Mouse (Mus musculus) embryo, embryonic 11.5 days (tissue): ENCODE measurements around the gene Homer2.

ENCODE experiments used
- DNase-seq: peaks from one replicate; pipeline ENCODE4 v3.0.0-alpha.2; 2012; ENCODE audit warnings: low read depth, low spot score

Gene Homer2

DNA sequence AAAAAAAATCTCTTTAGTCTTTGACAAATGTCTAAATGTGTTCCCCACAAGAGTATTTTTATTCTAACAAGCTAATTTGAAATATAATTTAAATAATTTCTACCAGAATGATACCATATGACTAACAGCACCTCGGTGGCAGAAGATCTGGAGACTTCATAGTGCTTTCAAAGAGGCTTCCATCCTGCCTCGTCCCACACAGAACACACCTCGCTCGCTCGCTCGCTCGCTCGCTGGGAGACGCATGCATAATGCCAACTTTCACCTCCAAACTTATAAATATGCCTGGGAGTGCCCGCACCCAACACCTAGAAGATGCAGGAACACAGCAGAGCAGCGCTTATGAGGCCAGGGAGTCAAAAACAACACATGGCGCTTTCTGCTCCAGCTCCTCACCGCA lies 9.0 kb downstream of the Homer2 start:
- DNase-seq, result no peak

DNA sequence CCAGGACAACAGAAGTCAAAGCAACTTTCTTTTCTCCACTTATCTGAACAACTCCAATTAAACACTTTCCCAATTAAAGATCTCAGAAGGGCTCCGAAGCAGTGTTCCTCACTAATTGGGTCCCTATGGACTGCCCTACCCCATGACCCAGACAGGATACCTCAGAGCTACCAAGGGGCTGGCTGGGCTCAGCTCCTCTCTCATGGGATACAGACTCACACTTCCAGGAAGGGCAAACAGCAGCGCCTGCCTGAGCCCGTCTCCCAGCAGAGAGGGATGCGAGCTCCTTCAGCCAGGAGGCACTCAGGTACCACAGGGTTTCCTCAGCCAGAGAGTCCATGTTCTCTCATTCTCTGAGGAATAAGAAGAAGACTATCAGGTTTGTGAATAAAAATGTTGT lies 9.4 kb downstream of the Homer2 start:
- DNase-seq, result no peak

DNA sequence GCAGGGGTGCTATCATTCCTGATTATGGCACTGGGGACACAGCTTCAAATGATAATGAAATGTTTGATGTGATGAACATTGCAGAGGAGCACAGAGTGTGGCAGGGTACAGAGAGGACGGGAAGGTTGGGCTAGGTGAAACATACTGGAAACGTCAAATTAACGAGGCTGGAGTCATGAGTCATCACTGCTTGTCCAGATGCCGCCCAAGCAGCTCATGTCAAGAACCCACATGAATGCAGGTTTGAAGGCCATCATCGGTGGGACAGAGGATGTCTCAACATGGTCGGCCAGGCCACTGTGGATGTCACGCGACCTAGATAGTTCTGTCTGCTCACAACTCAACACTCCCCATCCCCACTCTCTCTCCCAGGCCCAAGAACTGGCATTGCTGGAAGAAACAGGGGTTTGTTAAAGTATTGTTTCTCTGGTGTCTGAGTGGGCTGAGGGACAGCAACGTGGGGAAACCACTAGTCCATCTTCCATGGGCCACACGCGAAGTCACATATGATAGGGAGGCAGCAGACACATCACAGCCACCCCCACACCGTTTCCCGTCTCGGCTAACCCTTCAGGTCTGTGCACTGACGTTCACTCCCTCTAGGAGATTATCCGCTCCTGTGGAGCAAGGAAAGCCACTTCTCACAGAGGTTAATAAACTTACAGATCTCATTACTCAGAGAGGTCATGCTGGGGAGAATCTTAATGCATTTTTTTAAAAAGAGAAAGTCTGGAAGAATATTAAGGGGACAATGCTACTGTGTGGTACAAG lies 11.4 kb downstream of the Homer2 start:
- DNase-seq, result no peak

DNA sequence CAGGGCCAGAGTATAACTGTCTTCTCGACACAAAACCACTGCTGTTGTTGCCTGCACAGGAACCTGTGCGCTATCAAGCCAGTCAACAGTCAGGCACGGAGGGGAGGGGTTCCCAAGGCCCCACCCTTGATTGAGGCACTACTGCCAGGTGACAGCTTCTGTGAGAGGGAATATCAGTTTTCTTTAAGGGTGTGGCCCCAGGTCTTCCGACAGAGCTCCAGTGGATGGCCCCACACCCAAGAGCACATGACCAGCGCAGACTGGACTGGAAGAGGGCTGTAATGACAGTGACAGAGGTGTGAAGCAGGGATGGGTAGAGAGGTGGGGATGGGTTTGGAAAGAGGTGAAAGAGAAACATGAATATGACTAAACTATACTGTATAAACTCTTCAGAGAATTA lies 16.3 kb downstream of the Homer2 start:
- DNase-seq, result no peak

DNA sequence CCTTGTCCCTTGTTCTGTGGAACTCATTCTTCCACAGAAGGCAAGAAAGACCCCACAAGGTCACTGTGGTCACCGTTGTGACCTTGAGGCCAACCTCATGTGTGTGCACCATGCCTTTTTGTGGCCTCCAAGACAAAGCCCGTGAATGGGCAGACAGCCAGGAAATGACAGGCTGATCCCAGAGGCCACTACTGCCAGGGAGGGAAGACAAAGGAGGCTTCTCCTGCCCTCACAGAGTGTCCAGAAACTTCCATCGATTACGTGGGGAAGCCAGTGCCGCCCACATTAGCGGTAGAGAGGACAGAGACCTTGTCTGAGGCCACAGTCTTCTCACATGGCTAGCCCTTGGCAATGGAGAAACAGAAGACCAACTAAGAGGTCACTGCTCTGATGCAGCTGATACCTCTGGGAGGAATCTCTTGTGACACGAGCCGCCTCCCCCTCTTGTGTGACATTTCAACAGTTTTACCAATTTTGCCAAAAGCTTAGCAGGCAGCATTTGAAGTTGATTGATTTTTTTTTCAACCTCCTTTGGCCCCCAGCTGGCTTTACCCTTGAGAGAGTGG lies 18.1 kb downstream of the Homer2 start:
- no peak for DNase-seq

DNA sequence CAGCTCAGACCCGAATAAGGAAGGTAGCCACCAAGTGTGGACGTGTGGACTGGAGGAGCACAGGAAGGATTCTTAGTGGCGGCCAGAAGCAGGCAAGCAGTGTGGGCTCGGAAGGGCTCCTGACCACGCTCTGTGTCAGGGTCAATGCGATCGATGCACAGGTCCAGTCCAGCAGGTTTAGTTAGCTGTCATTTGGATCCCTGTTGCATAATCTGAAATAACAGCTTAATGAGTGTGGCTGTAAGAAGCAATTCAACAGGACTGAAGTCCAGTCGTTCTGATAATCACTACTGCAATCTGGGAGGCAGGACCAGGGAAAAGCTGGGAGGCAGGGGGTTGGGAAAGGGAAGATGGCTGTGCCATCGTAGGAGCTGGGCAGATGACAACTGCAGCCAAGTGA lies 18.9 kb downstream of the Homer2 start:
- DNase-seq, result no peak

DNA sequence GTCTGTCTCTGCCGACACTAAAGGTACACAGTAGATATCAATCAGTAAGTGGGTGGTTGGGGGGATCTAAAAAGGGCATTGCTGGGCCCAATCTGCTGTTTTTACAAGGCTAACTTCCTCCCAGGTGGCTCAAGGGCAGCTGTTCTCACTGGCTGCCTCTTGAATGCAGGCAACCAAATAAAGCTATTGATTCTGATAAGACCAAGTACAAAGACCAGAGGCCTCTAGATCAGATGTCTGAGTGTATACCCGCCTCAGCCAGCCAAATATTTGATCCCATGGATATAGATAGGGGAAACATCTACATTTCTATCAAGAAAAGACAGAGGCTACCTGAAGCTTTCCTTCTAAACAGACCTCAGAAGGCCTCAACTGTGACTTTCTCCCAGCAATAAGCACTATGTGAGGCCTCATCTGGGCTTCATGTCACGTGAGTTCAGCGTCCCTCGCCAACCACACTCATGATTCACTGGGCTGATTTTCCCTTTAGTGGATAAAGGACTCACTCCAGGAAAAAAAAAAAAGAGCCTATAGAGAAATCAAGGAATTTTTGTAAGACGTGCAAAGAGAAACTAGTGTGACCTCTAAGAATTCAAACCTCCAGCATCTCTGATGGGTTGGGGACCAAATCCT lies 19.5 kb downstream of the Homer2 start:
- DNase-seq, result no peak

DNA sequence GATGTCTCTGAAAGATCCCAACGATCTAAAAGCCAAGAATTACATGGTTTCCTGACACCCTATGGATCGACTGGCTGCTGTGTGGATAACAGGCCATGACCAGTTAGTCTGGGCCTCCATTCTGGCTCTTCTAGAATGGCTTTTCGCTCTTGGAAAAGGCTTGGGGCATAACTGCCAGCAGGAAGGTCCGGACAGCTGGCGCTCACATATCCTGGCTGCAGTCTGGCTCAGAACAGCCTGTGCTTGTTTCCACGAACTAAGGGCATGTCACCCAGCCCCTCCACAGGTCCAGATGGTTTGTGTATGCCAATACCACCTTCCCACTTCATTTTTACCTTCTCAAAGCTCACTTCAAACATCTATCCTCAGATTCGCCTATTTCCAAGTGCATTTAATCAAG lies 22.0 kb downstream of the Homer2 start:
- DNase-seq, result no peak

DNA sequence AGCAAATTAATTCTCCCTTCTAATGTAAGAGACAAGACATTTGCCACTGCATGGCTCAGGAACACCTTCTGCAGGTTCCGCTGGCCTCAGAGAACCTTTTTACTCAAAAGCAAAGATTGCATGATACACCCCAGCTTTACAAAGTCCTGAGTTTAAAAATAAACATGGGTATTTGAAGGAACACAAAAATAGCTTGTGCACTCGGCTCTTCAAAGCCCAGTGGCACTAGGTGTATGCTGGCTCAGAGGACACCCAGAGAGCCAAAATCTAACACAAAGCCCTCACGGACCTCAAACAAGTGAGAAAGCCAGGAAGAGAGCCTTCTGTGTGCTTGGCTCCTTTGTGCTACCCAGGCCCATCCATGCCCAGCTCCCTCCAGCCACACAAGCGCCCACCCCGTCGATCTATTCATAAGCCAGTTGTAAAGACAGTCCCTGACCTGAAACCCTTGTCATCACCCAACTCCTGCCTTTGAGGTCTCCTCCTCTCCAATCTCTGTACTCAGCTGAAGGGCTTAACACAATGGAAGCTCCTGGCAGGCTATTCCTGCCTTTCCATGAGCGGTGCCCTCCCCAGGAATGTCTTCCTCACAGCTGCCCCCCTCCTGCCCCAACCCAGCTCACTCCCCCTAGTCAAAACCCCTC lies 23.4 kb downstream of the Homer2 start:
- DNase-seq, result no peak

DNA sequence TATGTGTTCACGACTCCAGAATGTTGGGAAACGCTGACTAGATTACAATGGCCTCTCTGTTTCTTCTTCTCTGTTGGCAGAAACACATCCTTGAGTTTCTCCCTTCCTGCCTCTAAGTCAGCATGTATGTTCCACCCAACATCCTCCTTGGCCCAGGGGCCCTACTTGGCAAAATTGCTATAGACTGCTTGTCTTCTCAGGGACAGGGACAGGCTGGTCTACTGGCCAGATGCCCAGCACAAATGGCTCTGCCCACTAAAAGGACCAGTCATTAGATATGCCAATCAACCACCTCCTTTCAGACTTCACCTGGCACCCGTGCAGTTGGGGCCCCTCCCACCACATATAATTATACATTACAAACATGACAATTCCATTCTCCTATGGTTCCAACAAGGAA lies 25.9 kb downstream of the Homer2 start:
- DNase-seq, result no peak

DNA sequence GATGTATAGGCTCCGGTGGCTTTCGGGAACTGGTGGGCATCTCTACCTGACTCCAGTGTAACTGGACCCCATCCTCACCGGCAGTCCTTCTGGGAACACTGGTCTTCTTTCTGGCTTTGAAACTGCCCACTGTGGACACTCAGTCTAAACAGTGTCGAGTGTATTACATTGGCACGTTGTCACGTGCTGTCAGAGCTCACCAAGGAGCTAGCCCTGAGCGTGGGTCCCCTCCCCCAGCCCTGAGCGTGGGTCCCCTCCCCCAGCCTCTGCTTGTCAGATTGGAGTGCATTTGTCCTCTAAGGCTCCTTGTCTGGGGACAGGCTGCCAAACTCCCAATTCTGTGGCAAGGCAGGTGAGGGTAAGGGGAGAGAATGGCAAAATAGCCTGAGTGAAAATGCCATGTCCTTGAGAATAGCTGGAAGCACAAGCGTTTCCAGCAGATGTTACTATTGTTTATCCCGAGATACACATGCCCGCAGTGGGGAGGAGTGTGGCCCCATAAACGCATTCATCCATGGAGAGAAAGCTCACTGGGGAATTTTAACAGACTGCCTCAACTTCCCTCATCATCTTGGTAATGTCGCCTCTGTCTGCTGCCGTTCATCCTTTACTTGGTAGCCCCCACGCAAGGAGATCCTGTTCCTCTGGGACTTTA lies 33.8 kb downstream of the Homer2 start:
- DNase-seq, result no peak

DNA sequence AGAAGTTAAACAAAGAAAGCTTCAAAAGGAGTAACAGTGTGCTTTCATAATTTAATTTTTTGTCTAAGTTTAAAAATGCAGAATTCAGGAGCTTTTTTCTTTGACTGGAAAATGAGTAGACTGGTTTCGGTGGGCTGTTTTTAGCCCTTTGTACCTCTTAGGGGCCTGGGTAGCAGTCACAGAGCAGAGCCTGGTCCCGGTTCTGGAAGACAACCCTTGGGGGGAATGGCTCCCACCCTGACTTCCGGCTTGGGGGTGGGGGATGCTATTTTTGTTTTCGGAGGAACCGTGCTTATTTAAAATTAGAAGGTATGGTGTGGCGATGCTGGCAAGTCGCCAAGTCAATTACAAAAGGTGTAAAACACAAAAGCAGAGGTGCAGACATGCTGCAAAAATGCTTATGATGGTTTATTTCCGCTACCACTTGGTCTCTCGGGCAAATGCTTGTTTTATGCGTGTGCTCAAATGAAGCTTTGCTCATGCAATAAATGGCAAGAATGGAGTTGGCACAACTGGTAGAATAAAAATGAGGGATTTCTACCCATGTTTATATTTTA lies 34.5 kb downstream of the Homer2 start:
- DNase-seq, result no peak

DNA sequence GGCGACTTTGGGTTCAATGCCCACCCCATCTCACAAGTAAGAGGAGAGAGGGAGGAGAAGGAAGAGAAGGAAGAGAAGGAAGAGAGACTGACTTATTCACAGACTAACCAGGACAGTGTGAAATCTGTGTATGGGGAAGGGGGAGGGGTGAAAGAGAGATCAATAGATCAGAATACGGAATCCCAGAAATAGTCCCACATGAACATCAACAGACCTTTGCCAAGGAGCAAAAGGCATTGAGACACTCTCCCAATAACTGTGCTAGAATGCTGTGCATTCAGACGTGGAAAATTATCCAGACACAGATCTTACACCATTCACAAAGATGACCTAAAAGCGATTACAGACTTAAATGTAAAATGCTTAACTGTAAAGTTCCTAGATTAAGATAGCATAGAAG lies 40.2 kb downstream of the Homer2 start:
- no peak for DNase-seq

DNA sequence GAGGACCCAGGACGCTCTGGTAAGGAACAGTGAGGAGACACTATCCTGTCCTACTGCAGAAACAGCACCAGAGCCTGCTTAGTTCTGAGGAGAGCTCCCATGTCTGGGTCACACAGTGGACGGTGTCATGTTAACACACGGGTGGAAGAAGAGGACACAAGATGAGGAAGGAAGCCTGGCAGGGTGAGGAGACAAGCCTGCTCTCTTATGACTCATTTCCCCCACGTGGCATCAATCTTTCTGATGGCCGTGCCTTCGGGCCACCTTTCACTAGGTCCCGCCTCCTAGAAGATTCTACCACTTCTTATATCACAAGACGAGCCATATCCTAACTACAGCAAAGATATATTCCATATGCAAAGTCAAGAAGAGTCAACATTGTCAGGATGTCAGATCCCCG lies 40.7 kb downstream of the Homer2 start:
- DNase-seq, result no peak

DNA sequence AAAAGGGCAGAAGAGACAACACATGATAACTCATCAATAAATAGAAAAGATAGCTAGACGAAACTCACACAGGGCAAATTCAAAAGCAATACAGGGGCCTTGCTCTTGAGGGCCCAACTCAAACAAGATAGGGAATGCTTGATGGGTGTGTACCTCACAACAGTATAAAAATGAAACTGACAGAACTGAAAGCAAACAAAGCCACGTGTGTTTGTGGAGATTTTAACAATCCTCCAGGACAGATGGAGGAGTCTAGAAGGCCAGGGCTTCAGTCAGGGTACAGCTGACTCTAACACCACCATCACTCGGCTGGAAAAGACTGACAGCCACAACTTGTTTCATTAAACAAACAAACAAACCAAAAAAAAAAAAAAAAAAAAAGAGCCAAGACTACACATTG lies 44.3 kb downstream of the Homer2 start:
- DNase-seq, result no peak

DNA sequence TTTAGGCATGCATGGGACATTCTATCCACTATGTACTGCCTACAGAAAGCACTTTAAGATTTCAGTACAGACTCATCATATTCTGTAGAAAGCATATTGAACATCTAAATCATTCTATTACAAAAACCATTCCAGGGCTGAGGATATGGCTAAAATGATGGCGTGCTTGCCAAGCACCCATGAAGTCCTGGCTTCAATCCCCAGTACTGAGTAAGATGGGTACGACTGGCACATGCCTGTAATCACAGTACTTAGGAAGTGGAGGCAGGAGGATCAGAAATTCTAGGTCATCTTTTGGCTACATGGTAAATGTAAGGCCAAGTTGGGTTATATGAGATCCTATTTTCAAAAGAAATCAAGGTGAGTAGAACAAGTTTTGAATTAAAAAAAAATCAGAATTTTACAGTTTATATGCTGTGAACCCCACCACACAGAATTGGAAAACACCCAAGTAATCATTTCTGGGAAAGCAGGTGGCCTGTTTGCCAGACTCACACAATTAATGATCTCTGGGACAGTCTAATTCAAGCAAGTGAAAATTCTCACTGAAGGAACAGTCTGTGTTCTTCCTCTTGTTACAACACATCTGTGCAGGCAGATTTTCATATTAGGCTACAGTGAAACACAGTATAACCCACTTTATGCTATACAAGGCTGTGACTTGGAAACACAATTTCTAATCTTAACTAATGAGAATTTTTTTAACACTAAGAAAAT lies 49.5 kb downstream of the Homer2 start:
- DNase-seq, result no peak

DNA sequence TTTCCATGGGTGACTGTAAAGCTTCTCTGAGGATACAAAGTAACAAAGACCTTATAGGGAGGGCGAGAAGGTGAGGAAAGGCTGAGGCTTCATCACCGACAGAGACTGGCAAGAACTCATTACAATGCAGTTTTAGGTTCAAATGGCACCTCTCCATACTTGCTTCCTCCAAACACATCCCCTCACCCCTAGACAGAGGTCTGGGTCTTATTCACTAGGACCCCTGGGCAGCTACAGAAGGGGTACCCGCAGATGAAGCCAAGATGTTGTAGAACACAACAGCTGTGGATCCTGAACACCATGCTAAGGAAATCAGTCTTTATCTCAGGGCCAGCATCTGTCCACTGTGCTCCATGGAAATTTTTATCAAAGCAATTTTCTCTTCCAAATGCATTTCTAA lies 50.3 kb downstream of the Homer2 start:
- DNase-seq, result no peak

DNA sequence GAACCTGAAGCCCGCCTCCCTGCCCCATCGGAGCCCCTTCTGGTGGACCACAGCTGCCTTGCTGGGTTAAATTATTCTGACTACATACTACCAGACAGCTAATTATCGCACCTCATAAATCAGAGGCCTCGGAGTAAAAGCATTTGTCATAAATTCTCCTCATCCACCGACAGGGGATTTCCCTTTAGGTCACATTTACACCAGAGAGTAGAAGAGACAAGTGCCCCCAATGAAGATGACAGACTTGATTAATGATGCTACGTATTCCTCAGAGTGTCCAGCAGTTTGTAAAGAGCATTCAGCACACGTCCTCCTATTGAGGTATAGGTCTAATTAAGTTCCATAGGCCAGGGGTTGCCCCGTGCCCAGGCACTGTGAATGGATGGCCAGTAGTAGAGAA lies 50.7 kb downstream of the Homer2 start:
- peak; percentile 35 for DNase-seq

DNA sequence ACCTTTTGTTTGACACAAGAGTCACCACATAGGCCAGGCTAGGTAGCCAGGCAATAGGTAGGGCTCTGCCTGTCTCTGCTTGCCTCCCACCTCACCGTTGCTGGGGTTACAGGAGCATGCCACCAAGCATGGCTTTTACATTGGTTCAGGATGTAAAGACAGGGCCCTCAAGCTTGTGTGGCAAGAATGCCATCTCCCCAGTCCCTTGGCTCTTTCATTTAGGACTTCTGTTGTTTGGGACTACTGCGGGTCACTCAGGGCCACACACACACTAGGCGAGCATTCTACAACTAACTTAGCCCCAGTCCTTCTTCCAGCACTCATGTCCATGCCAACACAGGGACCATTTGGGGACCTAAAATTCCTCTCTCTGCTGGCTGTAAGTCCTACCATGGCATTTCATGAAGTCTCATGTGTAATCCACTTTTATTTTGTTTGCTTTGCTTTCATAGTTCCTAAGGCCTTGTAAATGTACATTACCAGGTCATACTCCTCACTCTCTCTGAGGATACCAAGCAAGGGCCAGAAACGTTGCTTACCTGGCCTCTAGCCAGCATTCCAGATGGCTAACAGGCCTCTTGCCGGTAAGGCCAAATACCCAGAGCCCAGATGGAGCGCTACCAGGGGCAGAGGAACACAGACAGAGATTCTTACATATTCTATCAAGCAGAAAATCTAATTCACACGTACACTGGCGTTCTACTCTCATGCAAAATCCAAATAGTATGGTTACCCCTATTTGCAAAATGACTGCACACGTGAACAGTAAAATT lies 52.2 kb downstream of the Homer2 start:
- DNase-seq, result no peak

DNA sequence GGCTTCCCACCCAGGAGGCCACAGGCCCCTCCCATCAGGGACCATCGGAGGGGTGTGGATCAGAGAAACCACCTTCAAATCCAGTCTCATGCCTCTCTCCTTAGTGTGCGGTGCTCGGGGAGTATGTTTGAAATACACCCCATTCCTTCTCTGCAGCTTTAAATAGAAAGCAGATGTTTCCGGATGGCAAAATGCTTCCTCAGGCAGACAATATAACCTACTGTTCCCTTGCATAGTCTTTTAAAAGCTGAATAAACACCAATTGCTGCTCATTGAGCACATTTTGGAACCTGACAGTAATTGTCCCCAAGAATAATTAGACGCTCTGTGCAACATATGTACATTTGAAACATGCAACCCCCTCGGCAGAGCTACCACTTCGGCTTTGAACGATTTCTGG lies 53.3 kb downstream of the Homer2 start:
- peak; percentile 37 for DNase-seq

DNA sequence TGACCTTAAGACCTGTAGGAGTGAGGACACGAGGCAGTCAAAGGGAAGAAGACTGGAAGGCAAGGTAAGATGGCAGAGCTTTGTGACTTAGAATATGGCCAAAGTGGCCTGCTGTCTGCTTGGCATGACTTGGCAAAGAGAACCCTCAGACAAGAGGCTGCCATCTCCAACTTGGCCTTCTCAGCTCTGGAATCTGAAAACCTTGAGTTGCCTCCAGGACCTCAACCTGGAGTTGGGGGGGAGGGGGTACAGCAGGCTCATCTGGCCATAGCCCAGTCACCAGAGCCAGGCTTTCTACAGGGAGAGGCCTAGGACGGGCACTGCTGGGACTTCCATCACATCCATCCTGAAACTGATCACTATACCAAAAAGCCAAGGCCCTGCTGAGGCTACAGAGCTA lies 55.0 kb downstream of the Homer2 start:
- DNase-seq, result no peak
